Mouse (Mus musculus) hindbrain, embryonic 15.5 days (tissue): ENCODE results near the gene Ndufs4. TPM values are rescaled to one million over a fixed set of nuclear protein-coding genes. Genes with fewer than 3 reads are reported as not detected.
"Not testable (repeated sequence)": the region's sequence is repeated elsewhere in the genome, so short reads cannot be mapped to it uniquely, and the experiment has no call there.

Experiments used
- ATAC-seq: fragments of 200-750 bp; cut with Nextera tagmentation; 2 replicates; pipeline ENCODE4 v1.8.0; 2017; ENCODE audit warnings: low read depth, moderate number of reproducible peaks, moderate TSS enrichment; ENCODE audit not compliant: low FRiP score
- H3K27ac ChIP-seq: fragments of 300-500 bp; sonication (generic); replicated peaks from 2 replicates; pipeline ENCODE4 v1.5.1; 2015; ENCODE audit warnings: mild to moderate bottlenecking, inconsistent platforms
- H3K27me3 ChIP-seq: fragments of 300-500 bp; sonication (generic); 2 replicates; pipeline ENCODE4 v1.6.1; 2015; ENCODE audit warnings: control low read depth, inconsistent platforms
- H3K36me3 ChIP-seq: fragments of 300-500 bp; sonication (generic); 2 replicates; pipeline ENCODE4 v1.6.1; 2015; ENCODE audit warnings: control low read depth, inconsistent platforms
- H3K4me1 ChIP-seq: fragments of 300-500 bp; sonication (generic); replicated peaks from 2 replicates; pipeline ENCODE4 v1.6.1; 2015; ENCODE audit warnings: control low read depth, inconsistent platforms
- H3K4me2 ChIP-seq: fragments of 300-500 bp; sonication (generic); 2 replicates; pipeline ENCODE4 v1.6.1; 2015; ENCODE audit warnings: moderate library complexity, mild to moderate bottlenecking, inconsistent platforms
- H3K4me3 ChIP-seq: fragments of 300-500 bp; sonication (generic); 2 replicates; pipeline ENCODE4 v1.5.1; 2015; ENCODE audit warnings: mild to moderate bottlenecking, inconsistent platforms
- H3K9ac ChIP-seq: fragments of 300-500 bp; sonication (generic); 2 replicates; pipeline ENCODE4 v1.6.1; 2015; ENCODE audit warnings: inconsistent platforms
- H3K9me3 ChIP-seq: fragments of 300-500 bp; sonication (generic); 2 replicates; pipeline ENCODE4 v1.6.1; 2016; ENCODE audit warnings: control low read depth, inconsistent platforms
- WGBS: fragments of 180-500 bp; shearing (Covaris S2); methylation state at CpG from one replicate; pipeline ENCODE4 v1.1.7; 2015; 5-methylcytosine and 5-hydroxymethylcytosine counted together
- polyA plus RNA-seq: library from polyadenylated mRNA; unstranded; fragments of >200 nt; fragmentation: Nextera tagmentation; extraction: Ambion mirVana; gene quantifications from 2 replicates; pipeline ENCODE4 v1.2.1, GENCODE M21; 2015

Ndufs4 gene
- polyA plus RNA-seq, 1 experiment from 2014 or later, result 348 TPM

DNA sequence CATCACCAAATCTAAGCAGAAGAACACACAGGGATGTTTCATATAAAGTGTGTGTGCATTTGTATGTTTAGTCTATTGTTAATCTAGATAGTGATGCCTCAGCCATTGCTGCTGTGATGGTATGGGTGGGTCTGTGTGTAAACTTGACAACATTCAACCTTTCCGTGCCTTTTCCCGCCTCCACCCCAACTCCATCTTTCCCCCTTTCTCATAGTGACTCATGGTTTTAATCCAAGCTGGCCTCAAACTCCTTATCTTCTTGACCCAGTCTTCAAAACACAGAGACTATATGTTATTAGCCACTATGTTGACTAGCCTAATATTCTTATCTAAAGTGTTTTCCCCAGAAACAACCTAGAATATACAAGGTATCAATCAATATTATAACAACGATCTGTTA is 72.7 kb downstream of the Ndufs4 start:
- no peak for ATAC-seq
- H3K9me3 ChIP-seq, result no peaks in the 10 kb centered on the region
- no peak overlapping the region for H3K9ac ChIP-seq
- no peaks in the 10 kb centered on the region for H3K36me3 ChIP-seq
- no peaks in the 10 kb centered on the region for H3K4me1 ChIP-seq
- 96% methylated on average over 3 of the region's 3 CpGs for WGBS
- H3K27me3 ChIP-seq, result no peaks in the 10 kb centered on the region
- no peak overlapping the region for H3K4me2 ChIP-seq
- no peak overlapping the region for H3K4me3 ChIP-seq
- H3K27ac ChIP-seq, result no peak overlapping the region

DNA sequence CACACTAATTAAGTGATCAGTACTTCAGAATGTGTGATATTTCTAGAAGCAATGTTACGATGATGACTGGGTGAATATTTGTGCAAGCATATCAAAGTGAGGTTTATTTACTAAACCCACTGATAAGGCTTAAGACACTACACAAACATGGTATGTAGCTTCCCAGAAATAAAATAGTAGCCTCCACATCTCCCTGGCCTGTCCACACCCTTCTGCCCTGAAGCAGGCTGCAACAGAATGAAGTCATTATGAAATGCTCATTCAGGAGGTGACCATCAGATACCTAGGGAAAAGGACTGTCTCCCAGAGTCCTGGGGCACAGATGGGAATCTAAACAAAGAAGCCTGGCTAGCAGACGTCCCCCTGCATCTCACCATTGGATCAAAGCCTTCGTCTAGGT is 73.1 kb downstream of the Ndufs4 start:
- H3K9ac ChIP-seq, result no peak overlapping the region
- WGBS, result 82% methylated on average over 3 of the region's 3 CpGs
- no peaks in the 10 kb centered on the region for H3K4me1 ChIP-seq
- H3K27me3 ChIP-seq, result no peaks in the 10 kb centered on the region
- no peak overlapping the region for H3K27ac ChIP-seq
- no peak for ATAC-seq
- no peak overlapping the region for H3K4me3 ChIP-seq
- no peaks in the 10 kb centered on the region for H3K9me3 ChIP-seq
- H3K36me3 ChIP-seq, result no peaks in the 10 kb centered on the region
- no peak overlapping the region for H3K4me2 ChIP-seq

DNA sequence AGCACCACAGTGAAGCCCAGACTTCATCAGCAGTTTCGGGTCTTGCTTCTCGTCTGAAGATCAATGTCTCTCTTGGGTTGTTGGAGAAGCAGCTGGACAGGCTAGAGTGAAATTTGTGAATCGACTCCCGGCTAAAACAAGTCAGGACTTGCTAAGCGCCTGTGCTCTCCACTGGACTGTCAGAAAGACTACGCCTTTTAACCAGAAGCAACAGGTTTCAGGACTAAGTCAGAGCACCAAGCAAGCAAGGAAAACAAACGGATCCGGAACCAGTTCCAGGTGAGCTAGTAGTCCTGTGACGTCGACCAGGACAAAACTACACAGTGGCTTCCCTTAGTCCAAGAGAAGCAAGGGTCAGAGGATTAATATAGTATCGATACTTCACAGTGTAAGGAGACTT is 77.5 kb downstream of the Ndufs4 start:
- Histone ChIP-seq H3K4me3 (no peak overlapping the region), H3K9ac (no peak overlapping the region), H3K9me3 (no peaks in the 10 kb centered on the region), H3K36me3 (no peaks in the 10 kb centered on the region), H3K4me1 (no peaks in the 10 kb centered on the region), H3K4me2 (no peak overlapping the region), H3K27me3 (no peaks in the 10 kb centered on the region), H3K27ac (no peak overlapping the region)
- 96% methylated on average over 11 of the region's 11 CpGs for WGBS
- ATAC-seq, result no peak

DNA sequence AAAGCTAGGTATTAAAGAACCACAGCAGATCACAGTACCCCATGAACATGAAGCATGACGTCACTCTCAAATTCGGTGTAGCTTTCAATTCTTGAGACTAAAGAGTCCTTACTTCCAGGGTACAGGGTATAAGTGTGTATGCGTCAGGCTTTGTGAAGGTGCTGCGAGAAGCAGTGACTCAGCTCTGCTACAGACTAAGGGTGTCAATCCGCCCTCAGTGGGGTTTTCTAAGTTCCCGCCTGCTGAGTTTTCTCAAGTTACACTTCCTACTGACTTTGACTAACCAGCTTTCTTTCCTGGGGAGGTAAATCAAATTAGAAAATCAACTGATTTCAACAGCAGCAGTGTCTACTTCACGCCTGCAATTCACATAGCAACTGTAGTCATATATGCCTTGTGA is 83.4 kb downstream of the Ndufs4 start:
- WGBS, result 88% methylated on average over 7 of the region's 7 CpGs
- Histone ChIP-seq H3K9ac (no peak overlapping the region), H3K27me3 (no peaks in the 10 kb centered on the region), H3K4me1 (no peaks in the 10 kb centered on the region), H3K4me3 (no peak overlapping the region), H3K27ac (no peak overlapping the region), H3K4me2 (no peak overlapping the region), H3K9me3 (no peaks in the 10 kb centered on the region), H3K36me3 (no peaks in the 10 kb centered on the region)
- no peak for ATAC-seq

DNA sequence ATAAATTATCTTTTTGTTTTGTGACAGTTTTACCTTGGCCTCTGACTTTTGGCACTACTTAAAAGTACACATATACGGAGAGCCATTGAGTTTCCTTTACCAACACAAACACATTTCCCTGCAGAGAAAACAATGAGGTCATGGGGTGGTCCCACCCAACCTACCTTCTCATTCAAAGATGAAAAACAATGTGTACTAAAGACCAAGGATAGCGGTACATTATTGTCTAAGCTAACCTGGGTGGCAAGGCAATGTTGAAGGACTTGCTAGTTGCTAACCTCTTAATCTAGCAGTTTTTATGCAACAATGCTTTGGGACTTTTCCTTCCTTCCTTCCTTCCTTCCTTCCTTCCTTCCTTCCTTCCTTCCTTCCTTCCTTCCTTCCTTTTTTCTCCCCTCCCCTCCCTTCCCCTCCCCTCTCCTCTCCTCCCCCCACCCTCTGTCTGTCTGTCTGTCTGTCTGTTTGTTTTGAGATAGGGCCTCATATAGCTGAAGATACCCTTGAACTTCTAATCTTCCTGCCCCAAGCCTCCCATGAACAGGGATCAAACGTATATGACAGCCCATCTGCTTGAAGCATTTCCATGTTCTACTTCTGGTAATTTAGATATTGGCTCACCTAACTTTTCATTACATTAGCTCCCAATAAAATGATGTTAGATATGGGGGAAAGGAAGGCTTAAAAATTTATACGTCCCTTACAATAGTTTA is 84.4 kb downstream of the Ndufs4 start:
- H3K36me3 ChIP-seq, result no peaks in the 10 kb centered on the region
- no peak overlapping the region for H3K9ac ChIP-seq
- no peak for ATAC-seq
- no peaks in the 10 kb centered on the region for H3K4me1 ChIP-seq
- H3K4me2 ChIP-seq, result no peak overlapping the region
- H3K27me3 ChIP-seq, result no peaks in the 10 kb centered on the region
- H3K9me3 ChIP-seq, result no peaks in the 10 kb centered on the region
- 86% methylated on average over 4 of the region's 4 CpGs for WGBS
- no peak overlapping the region for H3K27ac ChIP-seq
- H3K4me3 ChIP-seq, result no peak overlapping the region

DNA sequence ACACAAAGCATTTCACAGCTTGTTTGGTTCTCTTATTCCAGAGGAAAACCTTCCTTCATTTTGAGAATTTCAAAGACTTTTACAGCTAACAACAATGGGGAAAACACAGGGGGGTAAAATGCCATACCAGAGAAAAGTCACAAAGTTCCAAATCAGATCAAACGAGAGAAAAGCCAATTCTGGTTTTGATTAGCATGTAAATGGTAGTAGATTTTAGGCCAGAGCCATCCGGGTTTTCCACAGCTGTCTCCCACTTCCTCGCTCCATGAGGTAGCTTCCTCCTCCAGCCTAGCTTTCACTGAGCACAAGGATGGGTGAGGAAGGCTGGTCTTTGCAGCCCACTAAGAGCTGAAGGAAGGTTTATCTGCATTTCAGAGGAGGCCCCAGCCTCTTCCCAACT is 90.3 kb downstream of the Ndufs4 start:
- Histone ChIP-seq H3K27ac (no peak overlapping the region), H3K27me3 (no peaks in the 10 kb centered on the region), H3K4me1 (no peaks in the 10 kb centered on the region), H3K9ac (no peak overlapping the region), H3K9me3 (no peaks in the 10 kb centered on the region), H3K4me2 (no peak overlapping the region), H3K4me3 (no peak overlapping the region), H3K36me3 (no peaks in the 10 kb centered on the region)
- no peak for ATAC-seq
- 41% methylated on average over 3 of the region's 3 CpGs for WGBS

DNA sequence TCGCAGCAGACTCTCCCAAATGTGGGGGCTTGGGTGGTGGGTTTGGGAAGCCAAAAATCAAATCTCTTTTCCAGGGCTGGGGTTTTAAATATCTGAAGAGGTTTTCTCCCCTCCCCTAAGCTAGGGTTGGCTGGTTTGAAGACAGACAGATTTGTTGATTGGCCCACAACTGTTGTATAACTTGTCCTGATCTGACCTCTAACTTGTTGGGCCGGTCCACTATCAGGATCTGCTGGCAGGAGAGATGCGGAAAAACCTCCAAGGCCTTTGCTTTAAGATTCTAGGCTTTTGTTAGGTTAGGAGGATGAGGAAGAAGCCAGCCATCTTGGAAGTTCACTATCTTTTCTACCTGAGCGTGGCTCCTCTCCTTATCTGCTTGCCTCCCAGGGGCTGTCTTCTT is 91.5 kb downstream of the Ndufs4 start:
- H3K9ac ChIP-seq, result no peak overlapping the region
- H3K4me1 ChIP-seq, result no peaks in the 10 kb centered on the region
- H3K4me2 ChIP-seq, result no peak overlapping the region
- no peaks in the 10 kb centered on the region for H3K9me3 ChIP-seq
- no peak overlapping the region for H3K4me3 ChIP-seq
- no peak for ATAC-seq
- H3K27ac ChIP-seq, result no peak overlapping the region
- no peaks in the 10 kb centered on the region for H3K36me3 ChIP-seq
- no peaks in the 10 kb centered on the region for H3K27me3 ChIP-seq
- WGBS, result 91% methylated on average over 4 of the region's 4 CpGs

DNA sequence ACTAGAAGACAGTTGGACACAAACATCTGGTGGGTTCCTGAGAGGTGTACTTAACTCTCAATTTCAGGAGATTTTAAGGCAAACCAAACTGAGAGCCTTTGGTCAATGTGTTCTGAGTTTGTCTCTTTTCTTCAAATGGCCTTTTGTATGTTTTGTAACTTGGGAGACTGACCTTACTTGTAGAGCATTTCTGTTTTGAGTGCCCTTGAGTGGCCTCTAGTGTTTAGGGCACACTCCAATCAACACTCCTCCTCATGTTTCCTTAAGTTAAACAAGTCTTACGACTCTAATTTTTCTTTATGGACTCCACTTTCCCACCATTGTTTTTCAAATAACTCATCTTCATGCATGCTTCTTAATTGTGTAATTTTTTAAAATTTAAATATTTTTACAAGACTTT is 98.6 kb downstream of the Ndufs4 start:
- Histone ChIP-seq H3K27me3 (no peaks in the 10 kb centered on the region), H3K9ac (no peak overlapping the region), H3K4me3 (no peak overlapping the region), H3K4me2 (no peak overlapping the region), H3K27ac (no peak overlapping the region), H3K4me1 (no peaks in the 10 kb centered on the region), H3K9me3 (no peaks in the 10 kb centered on the region), H3K36me3 (peaks cover 18% of the 10 kb centered on the region; the same call in 1 of the 2 replicates)
- no peak for ATAC-seq
- 90% methylated on average over 1 of the region's 1 CpGs for WGBS

DNA sequence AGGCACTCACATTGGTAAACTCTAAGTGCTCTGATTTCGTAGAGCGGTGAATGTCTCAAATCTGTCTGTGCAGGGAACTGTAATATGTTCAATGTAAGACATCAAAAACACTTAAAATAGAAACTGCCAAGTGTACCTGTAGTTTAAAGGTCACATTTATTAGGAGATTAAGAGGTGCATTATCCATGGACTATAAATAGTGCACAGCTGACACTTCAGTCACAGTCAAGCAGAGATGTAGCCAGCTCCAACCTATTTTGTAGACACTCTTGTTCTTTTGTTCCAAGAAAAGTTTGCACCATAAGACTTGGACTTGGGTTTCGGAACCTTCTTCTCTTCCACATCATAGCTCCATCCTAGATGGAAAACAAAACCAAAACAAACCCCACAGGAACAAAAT is 99.5 kb downstream of the Ndufs4 start:
- 94% methylated on average over 3 of the region's 3 CpGs for WGBS
- Histone ChIP-seq H3K27me3 (no peaks in the 10 kb centered on the region), H3K4me3 (no peak overlapping the region), H3K9me3 (no peaks in the 10 kb centered on the region), H3K4me1 (no peaks in the 10 kb centered on the region), H3K4me2 (no peak overlapping the region), H3K9ac (no peak overlapping the region), H3K27ac (no peak overlapping the region), H3K36me3 (peaks cover 19% of the 10 kb centered on the region; the same call in 1 of the 2 replicates)
- no peak for ATAC-seq

DNA sequence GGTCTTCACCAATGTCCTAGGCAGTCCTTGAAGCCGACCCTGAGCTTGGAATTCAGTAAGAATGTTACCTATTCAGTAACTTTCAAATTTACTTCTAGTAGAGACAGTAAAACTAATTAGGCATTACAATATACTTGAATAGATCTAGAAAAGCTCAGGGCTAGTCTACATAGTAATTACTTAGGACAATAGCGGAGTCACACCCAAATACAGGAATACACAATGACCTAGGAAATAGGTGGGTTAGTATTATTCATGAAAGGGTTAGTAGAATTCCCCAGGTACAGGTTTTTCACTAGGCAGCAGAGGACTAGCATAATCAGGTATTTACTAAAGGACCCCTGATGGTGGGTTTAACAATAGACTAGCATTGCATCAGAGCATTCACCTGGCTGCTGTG is 109.4 kb downstream of the Ndufs4 start:
- H3K9me3 ChIP-seq, H3K4me3 ChIP-seq, H3K9ac ChIP-seq, H3K27me3 ChIP-seq, ATAC-seq, H3K36me3 ChIP-seq, H3K27ac ChIP-seq, H3K4me2 ChIP-seq, H3K4me1 ChIP-seq: not testable (repeated sequence)
- WGBS, result 91% methylated on average over 2 of the region's 2 CpGs

DNA sequence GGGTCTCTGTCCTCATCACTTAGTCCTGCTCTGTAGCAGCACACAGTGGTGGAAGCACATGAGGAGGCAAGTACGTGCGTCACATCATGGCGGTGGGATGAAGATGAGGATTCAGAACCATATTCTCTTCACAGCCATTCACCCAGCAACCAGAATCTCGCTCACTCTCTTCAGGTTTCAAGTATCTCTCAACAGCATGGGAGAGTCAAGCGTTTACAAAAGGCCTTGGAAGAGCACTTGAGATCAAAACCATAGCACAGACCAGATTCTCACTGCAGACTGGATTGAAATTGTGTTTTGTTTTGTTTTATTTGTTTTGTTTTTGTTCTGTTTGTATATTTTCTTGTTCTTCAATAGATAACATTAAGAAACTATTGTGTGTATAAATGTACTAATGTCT is 110.8 kb downstream of the Ndufs4 start:
- no peaks in the 10 kb centered on the region for H3K27me3 ChIP-seq
- H3K27ac ChIP-seq, result no peak overlapping the region
- no peak for ATAC-seq
- H3K4me1 ChIP-seq, result no peaks in the 10 kb centered on the region
- no peaks in the 10 kb centered on the region for H3K9me3 ChIP-seq
- over 99% methylated on average over 5 of the region's 5 CpGs for WGBS
- no peak overlapping the region for H3K9ac ChIP-seq
- no peak overlapping the region for H3K4me2 ChIP-seq
- no peaks in the 10 kb centered on the region for H3K36me3 ChIP-seq
- no peak overlapping the region for H3K4me3 ChIP-seq

DNA sequence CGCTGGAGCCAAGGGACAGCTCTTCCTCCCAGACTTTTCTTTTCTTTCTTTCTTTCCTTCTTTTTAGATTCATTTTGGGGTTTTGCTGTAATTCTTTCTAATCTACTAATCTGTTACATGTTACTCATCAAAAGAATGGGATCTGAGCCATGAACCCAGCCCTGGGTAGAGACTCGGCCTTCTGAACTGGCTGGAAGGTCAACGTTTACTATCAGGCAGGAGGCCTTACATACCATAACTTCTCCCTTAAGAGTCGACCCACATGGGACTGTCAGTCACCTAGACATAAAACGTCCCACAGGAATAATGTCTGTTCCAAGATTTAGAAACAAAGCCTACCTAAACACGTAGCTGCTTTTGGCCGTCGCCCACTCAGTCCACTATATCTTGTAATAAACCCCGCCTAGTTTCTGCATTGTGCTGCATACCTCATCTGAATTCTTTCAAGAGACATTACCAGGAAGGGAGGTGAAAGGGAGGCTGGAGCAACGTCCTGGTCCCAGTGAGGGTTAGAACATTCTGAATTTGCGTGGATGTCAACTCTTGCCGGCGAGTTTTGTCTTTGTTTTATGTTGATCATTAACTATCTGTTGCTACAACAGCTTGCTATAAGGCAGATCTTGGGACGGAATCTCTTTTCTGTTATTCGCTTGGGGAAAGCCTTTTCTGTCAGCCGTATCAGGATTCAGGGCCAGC is 116.5 kb downstream of the Ndufs4 start:
- Histone ChIP-seq H3K27ac (no peak overlapping the region), H3K36me3 (no peaks in the 10 kb centered on the region), H3K9me3 (no peaks in the 10 kb centered on the region), H3K27me3 (no peaks in the 10 kb centered on the region), H3K4me1 (no peaks in the 10 kb centered on the region), H3K9ac (no peak overlapping the region), H3K4me3 (no peak overlapping the region), H3K4me2 (no peak overlapping the region)
- no peak for ATAC-seq
- WGBS, result 78% methylated on average over 16 of the region's 16 CpGs

DNA sequence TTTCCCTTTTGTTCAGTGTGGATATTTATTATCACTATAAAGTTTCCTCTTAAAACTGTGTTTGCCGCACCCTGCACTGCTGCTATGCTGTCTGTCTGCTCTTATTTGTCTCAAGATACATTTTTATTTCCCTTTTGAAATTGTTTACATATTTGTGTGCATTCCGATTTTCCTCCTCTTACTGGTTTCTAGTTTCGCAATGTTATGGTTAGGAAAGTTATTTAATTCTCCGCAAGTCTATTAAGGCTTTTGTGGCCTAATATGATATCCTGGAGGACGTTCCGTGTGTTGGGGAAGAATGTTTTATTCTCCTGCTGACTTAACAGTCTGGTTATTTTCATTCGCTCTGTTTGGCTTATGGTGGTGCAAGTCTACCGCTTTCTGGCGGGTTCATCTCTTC is 120.3 kb downstream of the Ndufs4 start:
- no peak overlapping the region for H3K9ac ChIP-seq
- ATAC-seq, result no peak
- no peaks in the 10 kb centered on the region for H3K36me3 ChIP-seq
- no peaks in the 10 kb centered on the region for H3K27me3 ChIP-seq
- H3K4me1 ChIP-seq, result no peaks in the 10 kb centered on the region
- no peak overlapping the region for H3K4me3 ChIP-seq
- H3K4me2 ChIP-seq, result no peak overlapping the region
- H3K9me3 ChIP-seq, result no peaks in the 10 kb centered on the region
- no peak overlapping the region for H3K27ac ChIP-seq
- 92% methylated on average over 9 of the region's 9 CpGs for WGBS
